Mouse (Mus musculus) urinary bladder, postnatal 36 days (tissue): Measurements from ENCODE around the gene Gm20918.
"Not testable (repeated sequence)": the region's sequence is repeated elsewhere in the genome, so short reads cannot be mapped to it uniquely, and the experiment has no call there.

ENCODE experiments used
- DNase-seq, 2 experiments: peaks; one replicate each; pipeline ENCODE4 v3.0.0; 2022; ENCODE audit warnings: low spot score in 2 of 2, mixed read lengths in 1 of 2

The Gm20918 gene

DNA sequence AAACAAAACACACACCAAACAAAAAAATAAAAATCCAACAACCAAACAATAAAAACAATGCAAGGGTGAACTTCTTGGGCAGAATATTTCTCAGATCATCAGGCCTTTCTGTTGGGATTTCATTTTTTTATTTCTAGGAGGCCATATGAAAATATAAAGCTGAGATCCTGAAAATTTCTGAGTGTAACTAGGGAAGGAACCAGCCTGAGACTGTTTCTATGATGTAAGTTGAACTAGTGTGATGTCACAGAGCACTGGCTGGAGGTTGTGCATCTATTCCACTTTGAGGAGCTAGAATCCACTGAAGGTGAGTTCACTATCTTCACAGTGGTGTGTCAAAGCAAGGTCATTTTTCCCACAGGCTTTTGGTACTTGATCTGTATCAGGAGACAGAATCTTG lies at the start of gene Gm20918:
Gene Gm20918, plus strand, starts transcription at position 301 of the 400 bp plus-strand sequence.
- DNase-seq = not testable (repeated sequence)
